Mouse (Mus musculus) MEL (cell line): ENCODE results near the gene Nf2. TPM values are rescaled to one million over a fixed set of nuclear protein-coding genes. Genes with fewer than 3 reads are reported as not detected.

Experiments used
- DNase-seq: peaks from one replicate; pipeline ENCODE4 v3.0.0; 2011; ENCODE audit warnings: low read depth, low spot score
- H3K27ac ChIP-seq: 2 replicates; pipeline ENCODE4 v1.5.1; 2012; ENCODE audit warnings: low read depth, mild to moderate bottlenecking, control low read depth, low read length, moderate library complexity; ENCODE audit not compliant: control insufficient read depth
- H3K27me3 ChIP-seq, 2 experiments: fragments of 150-350 bp in 1 of 2; sonication (generic) in 1 of 2; 2 replicates each; pipeline ENCODE4 v1.6.1; 2012; ENCODE audit warnings: low read length in 2 of 2, mild to moderate bottlenecking in 2 of 2, improper control_type of control experiment in 1 of 2, moderate library complexity in 1 of 2; ENCODE audit not compliant: insufficient read depth in 2 of 2, control insufficient read depth in 1 of 2
- H3K36me3 ChIP-seq, 2 experiments: 2 replicates each; pipeline ENCODE4 v1.6.1; 2012 to 2014; ENCODE audit warnings: low read length in 2 of 2, improper control_type of control experiment in 1 of 2, inconsistent platforms in 1 of 2, mild to moderate bottlenecking in 1 of 2; ENCODE audit not compliant: insufficient read depth in 2 of 2, control insufficient read depth in 1 of 2
- H3K4me1 ChIP-seq, 2 experiments: fragments of 150-350 bp in 1 of 2; sonication (generic) in 1 of 2; 2 replicates each; pipeline ENCODE4 v1.6.1; 2012; ENCODE audit warnings: low read length in 2 of 2, improper control_type of control experiment in 1 of 2, mild to moderate bottlenecking in 1 of 2; ENCODE audit not compliant: insufficient read depth in 2 of 2, control insufficient read depth in 1 of 2
- H3K4me3 ChIP-seq, 2 experiments: fragments of 150-350 bp in 1 of 2; sonication (generic) in 1 of 2; 2 replicates each; pipeline ENCODE4 v1.5.1; 2012; ENCODE audit warnings: low read depth in 2 of 2, low read length in 2 of 2, mild to moderate bottlenecking in 2 of 2, moderate library complexity in 2 of 2, control low read depth in 1 of 2, improper control_type of control experiment in 1 of 2; ENCODE audit not compliant: control insufficient read depth in 1 of 2, insufficient read depth in 1 of 2
- H3K79me2 ChIP-seq: 2 replicates; pipeline ENCODE4 v1.6.1; 2012; ENCODE audit warnings: mild to moderate bottlenecking, low read length, moderate library complexity; ENCODE audit not compliant: control insufficient read depth, poor library complexity, insufficient read depth
- H3K9ac ChIP-seq: 2 replicates; pipeline ENCODE4 v1.6.1; 2012; ENCODE audit warnings: low read depth, mild to moderate bottlenecking, control low read depth, low read length, moderate library complexity; ENCODE audit not compliant: control insufficient read depth, poor library complexity, severe bottlenecking
- H3K9me3 ChIP-seq: fragments of 150-350 bp; sonication (generic); replicated peaks from 2 replicates; pipeline ENCODE4 v1.6.1; 2012; ENCODE audit warnings: mild to moderate bottlenecking, low read length, improper control_type of control experiment, moderate library complexity; ENCODE audit not compliant: insufficient read depth
- CHD2 ChIP-seq: IDR thresholded peaks from 2 replicates; pipeline ENCODE4 v1.6.1; 2011; ENCODE audit warnings: low read length, improper control_type of control experiment
- ETS1 ChIP-seq: IDR thresholded peaks from 2 replicates; pipeline ENCODE4 v1.6.1; 2012; ENCODE audit warnings: low read depth, mild to moderate bottlenecking, inconsistent platforms, low read length, improper control_type of control experiment, moderate library complexity
- GATA1 ChIP-seq: IDR thresholded peaks from 2 replicates; pipeline ENCODE4 v1.6.1; 2011; ENCODE audit warnings: low read depth, low read length, improper control_type of control experiment
- HCFC1 ChIP-seq: IDR thresholded peaks from 2 replicates; pipeline ENCODE4 v1.6.1; 2012; ENCODE audit warnings: low read depth, mild to moderate bottlenecking, inconsistent platforms, low read length, improper control_type of control experiment, moderate library complexity
- JUND ChIP-seq: IDR thresholded peaks from 2 replicates; pipeline ENCODE4 v1.6.1; 2011; ENCODE audit warnings: low read depth, mild to moderate bottlenecking, improper control_type of control experiment, low read length
- MAFK ChIP-seq: IDR thresholded peaks from 2 replicates; pipeline ENCODE4 v1.6.1; 2011; ENCODE audit warnings: low read depth, mild to moderate bottlenecking, low read length, improper control_type of control experiment, borderline replicate concordance
- MEF2A ChIP-seq: IDR thresholded peaks from 2 replicates; pipeline ENCODE4 v1.6.1; 2014; ENCODE audit warnings: low read depth, mild to moderate bottlenecking, inconsistent platforms, low read length, improper control_type of control experiment; ENCODE audit not compliant: poor library complexity, insufficient replicate concordance, severe bottlenecking; ENCODE audit errors: extremely low read depth
- MXI1 ChIP-seq: IDR thresholded peaks from 2 replicates; pipeline ENCODE4 v1.6.1; 2011; ENCODE audit warnings: mild to moderate bottlenecking, low read depth, low read length, improper control_type of control experiment
- MYC ChIP-seq: IDR thresholded peaks from 2 replicates; pipeline ENCODE4 v1.6.1; 2011; ENCODE audit warnings: low read depth, mild to moderate bottlenecking, low read length, improper control_type of control experiment, moderate library complexity
- NRF1 ChIP-seq: IDR thresholded peaks from 2 replicates; pipeline ENCODE4 v1.6.1; 2014; ENCODE audit warnings: low read depth, mild to moderate bottlenecking, inconsistent platforms, low read length, improper control_type of control experiment, moderate library complexity; ENCODE audit not compliant: poor library complexity, insufficient read depth, severe bottlenecking
- POLR2AphosphoS2 ChIP-seq: IDR thresholded peaks from 2 replicates; pipeline ENCODE4 v1.6.1; 2011; ENCODE audit warnings: low read length, improper control_type of control experiment
- TCF12 ChIP-seq: IDR thresholded peaks from 2 replicates; pipeline ENCODE4 v1.6.1; 2014; ENCODE audit warnings: low read depth, mild to moderate bottlenecking, inconsistent platforms, low read length, improper control_type of control experiment, moderate library complexity
- UBTF ChIP-seq: IDR thresholded peaks from 2 replicates; pipeline ENCODE4 v1.6.1; 2012; ENCODE audit warnings: low read depth, mild to moderate bottlenecking, inconsistent platforms, low read length, improper control_type of control experiment, moderate library complexity, borderline replicate concordance; ENCODE audit not compliant: insufficient read depth
- USF1 ChIP-seq: IDR thresholded peaks from 2 replicates; pipeline ENCODE4 v1.6.1; 2014; ENCODE audit warnings: low read depth, mild to moderate bottlenecking, inconsistent platforms, low read length, improper control_type of control experiment, moderate library complexity
- ZNF384 ChIP-seq: IDR thresholded peaks from 2 replicates; pipeline ENCODE4 v1.6.1; 2012; ENCODE audit warnings: low read depth, mild to moderate bottlenecking, inconsistent platforms, low read length, improper control_type of control experiment
- polyA plus RNA-seq, 2 experiments: library from polyadenylated mRNA; stranded (reverse) in 1 of 2; unstranded in 1 of 2; fragments of >175 nt in 1 of 2; fragments of >200 nt in 1 of 2; gene quantifications; 2 replicates each; pipeline versions ENCODE4 v1.2.1 to v1.2.4; 2012; ENCODE audit warnings: low replicate concordance in 2 of 2, low read depth in 1 of 2; ENCODE audit not compliant: insufficient read length in 2 of 2, insufficient read depth in 1 of 2, missing spikeins in 1 of 2
- total RNA-seq: library from RNA; depleted of rRNA; stranded (reverse); fragments of 300-350 nt; gene quantifications from 2 replicates; pipeline ENCODE4 v1.2.3, GENCODE M21; 2012

Nf2 gene
- total and polyA plus RNA-seq, 3 experiments: 73.6 to 246 (median 95.6) TPM

DNA sequence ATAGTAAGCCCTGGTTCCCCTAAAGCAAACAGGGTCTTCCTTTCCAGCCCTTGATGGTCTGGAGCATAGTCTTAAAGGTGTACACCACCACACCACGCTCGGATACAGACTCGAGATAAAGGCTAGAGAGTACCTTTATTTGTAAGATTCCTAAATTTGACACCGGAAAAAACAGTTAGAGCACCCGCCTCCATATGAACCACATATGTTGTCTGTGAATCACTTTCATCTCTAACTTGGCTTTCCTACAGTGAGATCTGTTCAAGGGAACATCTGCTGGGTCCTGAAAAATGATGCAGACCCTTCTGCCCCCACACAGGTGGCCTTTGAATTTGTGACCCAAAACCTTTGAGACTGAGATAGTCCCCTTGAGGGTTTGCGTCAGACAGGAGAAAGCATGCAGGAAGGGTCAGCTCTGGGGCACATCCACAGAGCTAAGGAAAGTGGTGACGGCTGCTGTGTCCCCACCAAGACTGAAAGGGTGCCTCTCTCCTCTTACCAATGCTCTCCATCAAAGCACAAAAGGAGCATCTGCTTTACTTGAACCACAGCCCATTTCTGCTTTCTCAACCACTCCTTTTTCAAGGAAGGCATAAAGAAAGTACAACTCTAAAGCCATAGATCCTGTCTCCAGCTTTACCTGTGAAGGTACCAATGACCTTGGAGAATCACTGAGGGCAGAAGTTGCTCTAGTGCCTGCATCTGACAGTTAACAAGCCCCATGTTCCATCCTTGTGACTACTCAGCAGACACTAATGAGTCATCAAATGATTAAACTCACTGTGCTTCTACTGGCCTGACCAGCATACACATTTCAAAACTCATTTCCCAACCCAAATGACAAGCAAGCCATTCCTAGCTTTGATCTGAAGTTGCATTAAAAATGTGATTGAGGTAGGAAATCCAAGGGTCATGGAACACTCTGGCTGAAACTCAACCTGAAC is 34.6 kb downstream of the Nf2 start:
- DNase-seq: no peak
- TF ChIP-seq HCFC1 (no peak), ZNF384 (no peak), UBTF (no peak), CHD2 (no peak), USF1 (no peak), JUND (no peak), POLR2AphosphoS2 (no peak)
- no peak overlapping the region for H3K9ac ChIP-seq
- no peaks in the 10 kb centered on the region for H3K9me3 ChIP-seq
- no peak overlapping the region for H3K4me3 ChIP-seq
- H3K27me3 ChIP-seq: no peaks in the 10 kb centered on the region
- H3K36me3 ChIP-seq: peaks cover 0 to 10% of the 10 kb centered on the region in 2 experiments; a peak in 2 of 4 replicates
- H3K79me2 ChIP-seq: no peaks in the 10 kb centered on the region
- H3K27ac ChIP-seq: no peak overlapping the region
- no peaks in the 10 kb centered on the region for H3K4me1 ChIP-seq

- Histone ChIP-seq H3K79me2 (no peaks in the 10 kb centered on the region), H3K9me3 (no peaks in the 10 kb centered on the region), H3K27me3 (no peaks in the 10 kb centered on the region), H3K27ac (no peak overlapping the region), H3K9ac (no peak overlapping the region), H3K4me3 (no peak overlapping the region), H3K4me1 (peaks cover 14 to 15% of the 10 kb centered on the region in 2 experiments), H3K36me3 (peaks cover 4 to 24% of the 10 kb centered on the region in 2 experiments)
- no peak for DNase-seq
- TF ChIP-seq MYC (no peak), ETS1 (no peak), GATA1 (0 out of 2 replicates have a peak, but pooled peaks have one; percentile 6), MEF2A (no peak), MXI1 (no peak), NRF1 (no peak), MAFK (no peak), TCF12 (no peak)
Observed at GRCm38 (mm10) chr11:4808311-4808710, 41.0 kb downstream of the Nf2 start.
